Mouse (Mus musculus): ENCODE results near the gene Bicc1.

DNA sequence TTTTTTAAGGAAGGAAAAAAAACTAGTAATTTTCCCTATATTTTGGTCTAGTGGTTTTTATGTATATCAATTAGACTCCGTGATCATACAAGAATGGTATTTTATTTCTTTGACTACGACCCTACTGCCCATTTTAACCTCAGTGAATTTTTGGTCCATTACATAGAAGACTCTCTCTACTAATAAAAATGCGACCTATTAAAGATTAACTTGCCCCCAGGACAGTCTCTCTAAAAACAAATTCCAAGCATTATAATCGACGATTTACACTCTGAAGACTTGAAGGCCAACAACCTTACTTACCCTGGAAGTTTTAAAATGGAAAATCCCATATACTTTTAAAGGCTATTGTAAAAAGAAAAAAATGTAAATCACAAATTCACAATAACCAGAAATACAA lies 2.9 kb downstream of the Bicc1 start:
- no peak for TF ChIP-seq CTCF (IDR thresholded peaks at IDR 0.05; ENCODE audit: control insufficient read depth, insufficient read depth, insufficient replicate concordance, low read depth, low read length)
- no peak for TF ChIP-seq POLR2A (IDR thresholded peaks at IDR 0.05; ENCODE audit: control insufficient read depth, low read depth, low read length)
